Mouse (Mus musculus) cerebellum, adult 11 months (tissue): ENCODE data around the gene Myh13.

Source experiments
- DNase-seq: peaks from one replicate; pipeline ENCODE4 v3.0.0; 2022

Myh13 gene

GRCm38 (mm10) chr11:67321358-67321757 lies at the start of gene Myh13:
Gene Myh13 (plus strand): TSS chr11:67321658.
- no peak for DNase-seq

GRCm38 (mm10) chr11:67276601-67277174 lies 44.8 kb upstream of the Myh13 start, which contains the start of gene Myh8:
Gene Myh8 (plus strand): TSS chr11:67277124.
- DNase-seq: no peak

GRCm38 (mm10) chr11:67293440-67293839 lies 28.0 kb upstream of the Myh13 start:
- no peak for DNase-seq

GRCm38 (mm10) chr11:67313733-67314452 lies 7.6 kb upstream of the Myh13 start:
- no peak for DNase-seq

GRCm38 (mm10) chr11:67326536-67326935 lies 5.1 kb downstream of the Myh13 start:
- DNase-seq: no peak

- no peak for DNase-seq
Measured at GRCm38 (mm10) chr11:67344556-67344955, 23.1 kb downstream of the Myh13 start.

GRCm38 (mm10) chr11:67345186-67345855 lies 23.9 kb downstream of the Myh13 start:
- DNase-seq: peak; percentile 31

- DNase-seq: no peak
Measured at GRCm38 (mm10) chr11:67345856-67346236, 24.4 kb downstream of the Myh13 start.

GRCm38 (mm10) chr11:67350153-67350768 lies 28.8 kb downstream of the Myh13 start:
- DNase-seq: peak; percentile 53

- DNase-seq: no peak
Measured at GRCm38 (mm10) chr11:67353011-67353410, 31.6 kb downstream of the Myh13 start.

- DNase-seq: no peak
Measured at GRCm38 (mm10) chr11:67358031-67358430, 36.6 kb downstream of the Myh13 start.

- no peak for DNase-seq
Measured at GRCm38 (mm10) chr11:67362236-67362635, 40.8 kb downstream of the Myh13 start.

- peak; percentile 42 for DNase-seq
Measured at GRCm38 (mm10) chr11:67364551-67364950, 43.1 kb downstream of the Myh13 start.

- no peak for DNase-seq
Measured at GRCm38 (mm10) chr11:67364986-67365721, 43.7 kb downstream of the Myh13 start.

- no peak for DNase-seq
Measured at GRCm38 (mm10) chr11:67366936-67367335, 45.5 kb downstream of the Myh13 start.

- peak; percentile 19 for DNase-seq
Measured at GRCm38 (mm10) chr11:67373333-67373732, 51.9 kb downstream of the Myh13 start.

- no peak for DNase-seq
Measured at GRCm38 (mm10) chr11:67376308-67376707, 54.9 kb downstream of the Myh13 start.

- no peak for DNase-seq
Measured at GRCm38 (mm10) chr11:67379703-67380510, 58.4 kb downstream of the Myh13 start.

GRCm38 (mm10) chr11:67381833-67382232 lies 60.4 kb downstream of the Myh13 start:
- no peak for DNase-seq

- DNase-seq: no peak
Measured at GRCm38 (mm10) chr11:67384653-67385052, 63.2 kb downstream of the Myh13 start.

GRCm38 (mm10) chr11:67386815-67387415 lies 65.5 kb downstream of the Myh13 start:
- DNase-seq: no peak
